Mouse (Mus musculus) bone marrow macrophage, adult 2 months (primary cell): ENCODE measurements at regions not wholly inside any gene's neighbourhood (a gene's known extent, or its start where the extent isn't known, plus 50 kb on each side); places are given as distances from the start of the nearest gene placed in this dataset.

Experiments
- H3K27ac ChIP-seq: 2 replicates; pipeline ENCODE4 v1.5.1; 2012; ENCODE audit warnings: low read depth, low read length; ENCODE audit not compliant: insufficient read depth
- H3K4me1 ChIP-seq: 2 replicates; pipeline ENCODE4 v1.6.1; 2012; ENCODE audit warnings: low read length; ENCODE audit not compliant: control insufficient read depth, insufficient read depth
- H3K4me3 ChIP-seq: 2 replicates; pipeline ENCODE4 v1.5.1; 2012; ENCODE audit warnings: mild to moderate bottlenecking, low read length, moderate library complexity; ENCODE audit not compliant: insufficient read depth
- CTCF ChIP-seq: IDR thresholded peaks from 2 replicates; pipeline ENCODE4 v1.5.1; 2012; ENCODE audit warnings: low read depth, mild to moderate bottlenecking, low read length, moderate library complexity
- POLR2A ChIP-seq: IDR thresholded peaks from 2 replicates; pipeline ENCODE4 v1.6.1; 2012; ENCODE audit warnings: mild to moderate bottlenecking, low read depth, low read length, borderline replicate concordance

DNA sequence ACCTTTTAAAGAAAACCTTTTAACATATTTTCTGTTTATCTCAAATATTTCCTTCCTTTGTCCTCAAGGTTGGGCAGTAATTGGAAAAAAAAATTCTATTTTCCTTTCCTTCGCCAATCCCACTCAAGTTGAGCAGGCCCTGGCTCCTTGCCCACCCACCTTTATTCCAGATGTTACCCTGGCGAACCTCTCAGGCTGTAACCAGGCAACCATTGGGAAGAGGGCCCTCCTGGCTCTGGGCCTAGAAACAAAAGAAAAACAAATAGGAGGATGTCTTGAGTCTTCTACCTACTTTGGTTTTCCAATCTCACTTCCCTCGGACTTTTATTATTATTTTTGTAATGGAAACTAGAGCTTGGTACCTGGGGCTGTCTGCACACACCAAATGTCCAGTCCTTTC is 696.5 kb downstream of the Dhx35 start:
- Histone ChIP-seq H3K4me3 (no peak overlapping the region), H3K27ac (no peak overlapping the region), H3K4me1 (no peaks in the 10 kb centered on the region)
- TF ChIP-seq POLR2A = no peak
- TF ChIP-seq CTCF = no peak

GRCm38 (mm10) chr2:159498691-159499090 is 704.1 kb downstream of the Dhx35 start:
- Histone ChIP-seq H3K27ac (no peak overlapping the region), H3K4me1 (no peaks in the 10 kb centered on the region)
- TF ChIP-seq CTCF = no peak
- no peak for TF ChIP-seq POLR2A

GRCm38 (mm10) chr2:159501039-159501438 is 706.4 kb downstream of the Dhx35 start:
- Histone ChIP-seq H3K27ac (no peak overlapping the region), H3K4me3 (no peak overlapping the region), H3K4me1 (no peaks in the 10 kb centered on the region)
- no peak for TF ChIP-seq CTCF
- no peak for TF ChIP-seq POLR2A

More at GRCm38 (mm10) chr2:159498691-159499090, 704.1 kb downstream of the Dhx35 start:
- no peak overlapping the region for H3K4me3 ChIP-seq

DNA sequence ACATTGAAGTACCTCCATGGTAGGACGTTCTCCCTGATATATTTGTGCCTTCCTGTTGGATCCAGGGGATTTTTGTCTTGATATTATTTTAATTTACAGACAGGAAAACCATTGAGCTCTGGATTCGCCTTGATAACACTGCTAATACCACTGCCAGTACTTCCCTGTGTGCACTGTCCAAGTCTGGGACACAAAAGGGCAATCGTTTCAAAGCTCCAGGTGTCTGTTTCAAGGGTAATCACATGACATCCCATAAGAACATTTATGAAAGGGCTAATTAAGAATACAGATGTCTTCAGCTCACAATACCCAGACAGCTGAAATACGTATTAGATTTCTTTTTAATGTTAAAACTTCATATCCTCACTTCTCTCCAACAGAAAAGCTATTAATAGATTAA is 724.5 kb downstream of the Dhx35 start:
- TF ChIP-seq POLR2A = no peak
- TF ChIP-seq CTCF = no peak
- no peak overlapping the region for H3K27ac ChIP-seq
- H3K4me1 ChIP-seq = no peaks in the 10 kb centered on the region
- H3K4me3 ChIP-seq = no peak overlapping the region

DNA sequence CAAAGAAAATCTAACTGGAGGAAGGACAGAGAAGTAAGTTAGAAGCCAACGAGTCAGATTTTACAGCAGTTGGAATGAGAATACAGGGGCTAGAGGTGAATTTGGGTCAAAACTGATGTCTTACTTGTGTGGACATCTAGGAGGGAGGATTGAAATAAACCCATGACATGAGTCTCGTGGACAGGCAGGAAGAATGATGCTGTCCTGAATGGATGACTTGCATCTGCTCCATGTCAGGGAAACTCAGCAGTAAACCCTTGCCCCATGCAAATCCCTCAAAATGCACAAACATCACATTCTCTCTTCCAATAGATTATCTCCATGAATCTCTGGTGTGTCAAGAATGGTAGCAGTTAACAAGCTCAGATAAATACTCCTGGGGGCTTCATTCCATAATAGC is 729.1 kb downstream of the Dhx35 start:
- Histone ChIP-seq H3K4me1 (no peaks in the 10 kb centered on the region), H3K27ac (no peak overlapping the region), H3K4me3 (no peak overlapping the region)
- no peak for TF ChIP-seq POLR2A
- no peak for TF ChIP-seq CTCF

DNA sequence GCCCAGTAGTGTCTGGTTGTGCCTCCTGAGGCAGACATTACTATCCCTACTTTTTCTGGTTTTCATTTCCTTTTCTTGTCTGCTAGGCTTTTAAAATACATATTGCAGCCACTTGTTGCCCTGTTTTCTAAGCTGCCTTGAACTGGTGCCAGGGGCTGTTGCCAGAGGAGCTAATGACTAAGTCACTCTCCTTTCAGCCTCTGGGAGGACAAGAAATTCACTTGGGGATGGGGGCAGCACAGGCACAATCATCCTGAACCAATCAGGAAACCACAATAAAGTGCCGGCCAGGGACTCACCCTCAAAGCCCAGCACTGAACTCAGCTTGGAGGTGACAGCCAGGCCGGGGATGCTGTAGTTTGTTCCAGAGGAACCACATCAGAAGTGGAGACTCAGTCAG is 740.3 kb downstream of the Dhx35 start:
- TF ChIP-seq CTCF = no peak
- TF ChIP-seq POLR2A = no peak
- Histone ChIP-seq H3K4me1 (no peaks in the 10 kb centered on the region), H3K4me3 (no peak overlapping the region)

GRCm38 (mm10) chr2:159539261-159539660 is 744.7 kb downstream of the Dhx35 start:
- Histone ChIP-seq H3K4me1 (no peaks in the 10 kb centered on the region), H3K27ac (no peak overlapping the region), H3K4me3 (no peak overlapping the region)
- TF ChIP-seq POLR2A (no peak), CTCF (no peak)

More for the DNA sequence above, 740.3 kb downstream of the Dhx35 start:
- no peak overlapping the region for H3K27ac ChIP-seq

DNA sequence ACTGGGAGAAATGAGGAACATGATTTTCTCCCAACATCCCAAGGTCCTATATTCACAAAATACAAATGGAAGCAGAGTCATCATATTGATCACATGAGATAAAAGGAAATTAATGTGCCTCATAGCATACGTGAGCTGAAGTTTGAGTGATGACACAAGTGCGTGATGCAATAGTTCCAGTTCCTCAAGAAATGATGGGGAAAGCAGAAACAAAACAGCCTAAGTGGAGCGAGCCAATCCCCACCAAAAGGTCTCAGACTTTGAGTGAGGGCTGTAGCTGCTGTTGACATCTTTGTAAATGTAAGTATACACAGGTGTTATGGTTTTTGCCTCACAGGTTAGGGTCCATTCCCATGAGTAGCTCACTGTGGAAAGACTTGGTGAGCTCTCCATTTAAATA is 763.0 kb downstream of the Dhx35 start:
- TF ChIP-seq POLR2A (no peak), CTCF (no peak)
- Histone ChIP-seq H3K4me3 (no peak overlapping the region), H3K4me1 (no peaks in the 10 kb centered on the region), H3K27ac (no peak overlapping the region)

DNA sequence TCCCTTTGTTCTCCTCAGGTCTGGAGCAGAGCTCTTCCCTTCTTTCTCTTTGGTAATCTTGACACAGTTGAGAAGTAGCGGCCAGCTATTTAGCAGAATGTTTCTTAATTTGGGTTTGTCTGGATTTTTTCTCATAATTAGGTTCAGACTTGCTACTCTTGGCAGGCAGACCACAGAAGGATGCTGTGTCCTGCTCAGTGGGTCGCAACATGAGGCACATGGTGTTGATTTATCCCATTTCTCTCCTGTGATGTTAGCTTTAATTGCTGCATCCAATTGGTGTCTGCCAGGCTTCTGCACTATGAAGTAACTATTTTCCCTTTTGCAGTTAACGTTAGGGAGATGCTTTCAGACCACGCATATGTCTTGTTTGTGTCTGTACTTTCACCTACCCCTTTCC is 768.7 kb downstream of the Gm826 start:
- H3K4me1 ChIP-seq = no peaks in the 10 kb centered on the region
- TF ChIP-seq POLR2A (no peak), CTCF (no peak)
- H3K4me3 ChIP-seq = no peak overlapping the region
- H3K27ac ChIP-seq = no peak overlapping the region

DNA sequence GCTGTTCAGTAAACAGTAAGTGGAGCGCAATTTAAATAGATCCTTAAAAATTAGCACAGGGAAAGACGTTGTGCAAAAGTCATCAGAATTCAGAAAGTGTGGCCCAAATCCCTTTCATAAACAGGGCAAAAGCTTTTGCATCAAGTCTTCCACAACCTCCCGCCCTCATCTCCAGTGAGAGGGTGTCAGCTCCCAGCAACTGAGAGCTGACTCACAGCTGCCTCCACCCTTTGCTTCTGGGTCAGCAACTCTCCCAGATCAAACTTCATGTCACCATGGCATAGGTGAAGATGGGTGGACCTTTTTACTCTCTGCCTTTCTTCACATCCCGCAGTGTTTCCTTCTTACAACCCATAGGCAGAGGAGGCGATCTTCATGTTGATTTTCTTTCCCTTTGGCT is 768.0 kb downstream of the Gm826 start:
- Histone ChIP-seq H3K4me1 (no peaks in the 10 kb centered on the region), H3K4me3 (no peak overlapping the region), H3K27ac (no peak overlapping the region)
- no peak for TF ChIP-seq POLR2A
- no peak for TF ChIP-seq CTCF

GRCm38 (mm10) chr2:159566461-159566860 is 767.5 kb downstream of the Gm826 start:
- Histone ChIP-seq H3K4me3 (no peak overlapping the region), H3K4me1 (no peaks in the 10 kb centered on the region), H3K27ac (no peak overlapping the region)
- TF ChIP-seq CTCF = no peak
- TF ChIP-seq POLR2A = no peak
